Mouse (Mus musculus) megakaryocyte, embryonic 14.5 days (primary cell): ENCODE measurements around the gene Yif1b. TPM values are rescaled to one million over a fixed set of nuclear protein-coding genes. Genes with fewer than 3 reads are reported as not detected.

Source experiments
- H3K27me3 ChIP-seq: replicated peaks from 2 replicates; pipeline ENCODE3; 2012; ENCODE audit warnings: inconsistent platforms
- H3K36me3 ChIP-seq: replicated peaks from 2 replicates; pipeline ENCODE3; 2012; ENCODE audit warnings: low read length, inconsistent platforms, mixed read lengths
- H3K4me1 ChIP-seq: 2 replicates; pipeline ENCODE4 v1.6.1; 2012; ENCODE audit warnings: inconsistent platforms
- H3K4me3 ChIP-seq: replicated peaks from 2 replicates; pipeline ENCODE3; 2012; ENCODE audit warnings: moderate library complexity, mild to moderate bottlenecking, inconsistent platforms
- H3K9me3 ChIP-seq: 2 replicates; pipeline ENCODE4 v1.6.1; 2012; ENCODE audit warnings: inconsistent platforms
- FLI1 ChIP-seq: IDR thresholded peaks from 2 replicates; pipeline ENCODE4 v1.6.1; 2012; ENCODE audit warnings: low read length, inconsistent platforms, mixed read lengths
- GATA1 ChIP-seq: IDR thresholded peaks from 3 replicates; pipeline ENCODE4 v1.6.1; 2012; ENCODE audit warnings: mixed read lengths, low read length, inconsistent platforms, borderline replicate concordance
- polyA plus RNA-seq: library from polyadenylated mRNA; stranded (reverse); fragments of >175 nt; gene quantifications from 2 replicates; pipeline ENCODE4 v1.2.3, GENCODE M21; 2012; ENCODE audit warnings: low replicate concordance; ENCODE audit not compliant: insufficient read depth

Yif1b gene
- polyA plus RNA-seq, 1 experiment = 1,324 TPM

DNA sequence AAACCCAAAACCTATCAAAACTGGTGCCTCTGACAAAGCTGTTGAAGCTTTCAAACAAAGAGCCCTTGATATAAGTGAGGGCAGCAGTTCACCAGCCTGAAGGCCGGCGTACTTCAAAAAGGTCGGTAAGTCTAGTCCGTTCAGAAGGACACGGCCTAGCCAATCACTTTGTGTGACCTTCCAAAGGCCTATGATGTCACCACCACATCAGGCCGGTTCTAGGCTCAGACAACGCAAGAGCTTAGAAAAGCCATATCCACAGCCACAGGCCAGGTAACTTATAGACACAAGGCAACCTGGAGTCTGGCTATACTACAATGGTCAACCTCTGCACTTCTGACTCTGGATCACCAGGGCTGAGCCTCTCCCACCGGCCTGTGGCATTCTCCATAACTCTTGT, 41.8 kb downstream of the Yif1b start:
- no peak overlapping the region for H3K4me3 ChIP-seq
- H3K4me1 ChIP-seq = peaks cover 45% of the 10 kb centered on the region
- no peak for TF ChIP-seq FLI1
- no peak for TF ChIP-seq GATA1
- no peaks in the 10 kb centered on the region for H3K36me3 ChIP-seq
- peaks cover 2% of the 10 kb centered on the region; the same call in 1 of the 2 replicates for H3K9me3 ChIP-seq
- H3K27me3 ChIP-seq = peaks cover 49% of the 10 kb centered on the region

DNA sequence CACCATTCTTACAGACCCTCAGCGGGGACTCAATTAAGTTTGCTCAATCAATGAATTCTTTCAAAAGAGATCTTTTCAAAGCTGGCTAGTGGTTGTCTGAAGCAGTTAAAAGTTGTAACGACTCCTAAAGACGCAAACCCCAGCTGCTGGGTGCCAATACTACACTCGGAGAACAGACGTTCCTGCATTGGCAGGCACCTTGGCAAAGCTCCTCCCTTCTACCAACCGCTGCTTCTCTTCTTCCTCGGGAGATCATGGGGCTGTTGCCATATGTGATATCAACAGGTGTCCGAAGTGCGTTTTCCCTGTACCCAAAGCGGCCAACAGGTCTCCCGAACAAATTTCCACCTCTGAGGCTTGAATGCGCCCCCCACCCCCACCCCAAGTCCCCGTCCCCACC, 42.7 kb downstream of the Yif1b start:
- peaks cover 39% of the 10 kb centered on the region for H3K4me1 ChIP-seq
- TF ChIP-seq FLI1 (no peak), GATA1 (no peak)
- H3K9me3 ChIP-seq = peaks cover 7% of the 10 kb centered on the region; the same call in 1 of the 2 replicates
- peaks cover 56% of the 10 kb centered on the region for H3K27me3 ChIP-seq
- H3K36me3 ChIP-seq = no peaks in the 10 kb centered on the region
- peak overlapping the region; percentile 93 for H3K4me3 ChIP-seq

DNA sequence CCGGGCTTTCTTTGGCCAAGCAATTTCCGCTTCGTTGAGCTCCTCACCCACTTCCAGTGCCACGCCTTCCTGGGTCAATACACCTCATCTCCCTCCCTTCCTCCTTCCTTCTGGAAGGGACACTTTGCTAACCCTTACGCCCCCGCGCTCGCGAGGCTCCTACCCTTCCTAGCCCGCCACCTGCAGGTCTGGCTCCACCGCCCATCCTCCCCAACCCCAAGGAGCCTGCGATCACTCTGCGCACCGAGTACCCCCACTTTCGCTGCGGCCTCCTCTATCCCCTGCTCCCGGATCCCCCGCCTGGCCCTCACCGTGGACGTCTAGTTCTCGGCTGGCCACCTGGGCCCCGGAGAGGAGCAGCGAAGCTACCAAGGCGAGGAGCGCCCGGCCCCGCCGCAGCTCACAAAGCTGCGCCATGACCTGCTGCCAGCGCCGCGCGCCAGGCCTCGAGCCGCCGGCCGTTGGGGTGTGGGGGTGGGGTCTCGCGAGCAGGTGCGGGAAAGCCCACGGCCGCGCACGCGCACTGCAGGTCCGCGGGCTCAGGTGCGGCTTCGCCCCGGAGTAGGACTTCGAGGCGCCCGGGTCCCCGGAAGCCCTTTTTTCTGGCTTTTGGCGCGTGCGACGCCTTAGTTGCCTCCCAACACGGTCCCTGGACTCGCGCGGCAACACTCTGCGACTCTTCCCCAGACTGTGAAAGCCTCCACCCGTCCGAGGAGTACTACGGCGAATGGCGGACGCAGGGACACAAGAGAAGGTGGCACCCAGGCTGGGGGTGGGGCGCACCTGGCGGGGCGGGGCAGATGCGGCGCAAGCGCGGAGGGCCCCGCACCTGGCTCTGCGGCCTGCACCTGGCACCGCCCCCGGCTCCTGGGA, 43.3 kb downstream of the Yif1b start, which contains the start of gene Spint2:
TSS of gene Spint2 (minus strand) at position 712 of the 873 bp plus-strand sequence.
- Histone ChIP-seq H3K4me1 (peaks cover 32% of the 10 kb centered on the region), H3K36me3 (no peaks in the 10 kb centered on the region), H3K9me3 (peaks cover 7% of the 10 kb centered on the region; the same call in 1 of the 2 replicates), H3K4me3 (peak within 1 kb of the TSS; percentile 93), H3K27me3 (peaks cover 59% of the 10 kb centered on the region)
- TF ChIP-seq FLI1 (no peak), GATA1 (no peak)

DNA sequence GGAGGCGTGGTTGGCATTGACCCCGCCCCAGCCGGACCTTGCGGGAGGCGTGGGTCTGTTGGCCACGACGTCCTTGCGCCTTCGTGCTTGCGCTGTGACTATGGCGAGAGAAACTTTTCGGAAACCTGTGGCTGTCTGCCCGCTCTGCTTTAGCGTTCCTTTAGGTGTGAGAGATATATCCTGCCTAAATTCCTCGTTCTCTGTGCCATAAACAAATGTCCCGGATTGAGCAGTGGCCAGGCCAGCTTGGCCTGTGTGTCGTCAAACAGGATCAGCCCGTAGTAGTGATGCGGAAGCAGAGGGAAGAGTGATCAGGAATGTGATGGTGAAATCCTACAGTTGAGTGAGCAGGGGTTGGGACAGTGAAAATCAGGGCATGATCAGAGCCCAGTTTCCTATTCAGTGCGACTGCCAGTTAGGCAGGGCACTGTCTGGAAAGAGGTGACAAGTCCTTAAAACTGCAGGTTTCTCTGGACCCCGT, 44.0 kb downstream of the Yif1b start:
- peaks cover 61% of the 10 kb centered on the region for H3K27me3 ChIP-seq
- peaks cover 26% of the 10 kb centered on the region for H3K4me1 ChIP-seq
- peaks cover 7% of the 10 kb centered on the region; the same call in 1 of the 2 replicates for H3K9me3 ChIP-seq
- peak overlapping the region; percentile 93 for H3K4me3 ChIP-seq
- H3K36me3 ChIP-seq = no peaks in the 10 kb centered on the region
- TF ChIP-seq GATA1 (no peak), FLI1 (no peak)

DNA sequence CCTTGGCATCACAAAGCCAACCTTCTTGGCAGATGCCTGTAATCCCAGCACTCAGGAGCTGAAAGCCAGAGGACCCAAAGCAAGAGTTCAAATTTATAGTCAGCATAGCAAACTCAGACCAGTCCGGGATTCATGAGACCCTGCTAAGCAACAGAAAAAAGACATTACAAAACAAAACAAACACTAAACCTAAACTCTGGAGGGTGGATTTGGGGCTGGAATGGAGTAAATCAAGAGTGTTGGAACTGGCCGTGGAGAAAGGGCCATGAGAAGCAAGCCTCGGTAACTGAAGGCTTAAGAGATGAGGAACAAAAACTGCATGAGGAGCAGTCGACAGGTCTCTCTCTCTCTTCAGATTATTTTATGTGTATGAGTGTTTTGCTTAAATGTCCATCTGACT, 45.7 kb downstream of the Yif1b start:
- H3K27me3 ChIP-seq = peaks cover 71% of the 10 kb centered on the region
- no peak overlapping the region for H3K4me3 ChIP-seq
- peaks cover 7% of the 10 kb centered on the region; the same call in 1 of the 2 replicates for H3K9me3 ChIP-seq
- H3K4me1 ChIP-seq = peaks cover 41% of the 10 kb centered on the region
- no peaks in the 10 kb centered on the region for H3K36me3 ChIP-seq
- TF ChIP-seq FLI1 = no peak
- TF ChIP-seq GATA1 = no peak

DNA sequence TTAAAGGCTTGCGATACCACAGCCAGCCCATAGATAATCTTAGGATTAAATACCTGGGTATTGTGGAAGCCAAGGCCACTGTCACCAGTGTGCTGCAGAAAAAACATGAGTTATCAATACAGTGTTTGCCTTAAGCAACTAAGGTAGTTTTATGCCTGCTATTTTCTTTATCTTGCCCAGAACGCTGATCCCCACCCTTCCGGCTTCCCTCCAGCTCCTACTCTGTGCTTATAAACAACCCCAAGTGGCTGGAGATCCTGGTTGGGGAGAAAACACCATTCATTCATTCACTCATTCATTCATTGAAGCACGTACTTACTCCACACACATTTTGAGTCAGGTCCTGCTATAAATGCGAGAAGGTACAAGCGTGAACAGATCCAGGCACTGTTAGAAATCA, 46.4 kb downstream of the Yif1b start:
- H3K4me3 ChIP-seq = no peak overlapping the region
- peaks cover 47% of the 10 kb centered on the region for H3K4me1 ChIP-seq
- peaks cover 71% of the 10 kb centered on the region for H3K27me3 ChIP-seq
- H3K36me3 ChIP-seq = no peaks in the 10 kb centered on the region
- peaks cover 7% of the 10 kb centered on the region; the same call in 1 of the 2 replicates for H3K9me3 ChIP-seq
- TF ChIP-seq GATA1 (no peak), FLI1 (no peak)

DNA sequence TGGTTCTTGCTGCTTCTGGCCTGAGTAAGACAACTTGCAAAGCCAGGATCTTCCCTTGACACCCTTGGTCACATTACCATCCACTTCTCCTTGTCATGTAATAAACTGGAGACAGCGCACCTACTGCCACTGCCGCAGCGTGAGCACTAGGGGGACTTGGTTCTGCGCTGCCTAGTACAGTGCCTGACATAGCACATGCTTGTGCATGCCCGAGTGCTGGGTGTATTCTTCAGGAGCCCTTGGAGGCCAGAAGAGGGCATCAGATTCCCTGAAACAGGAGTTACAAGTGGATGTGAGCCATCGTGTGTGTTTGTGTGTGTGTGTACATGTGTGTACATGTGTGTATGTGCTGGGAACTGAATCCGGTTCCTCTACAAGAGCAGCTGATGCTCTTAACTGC, 49.4 kb downstream of the Yif1b start:
- peaks cover 7% of the 10 kb centered on the region; the same call in 1 of the 2 replicates for H3K9me3 ChIP-seq
- H3K27me3 ChIP-seq = peaks cover 59% of the 10 kb centered on the region
- H3K4me1 ChIP-seq = peaks cover 50% of the 10 kb centered on the region
- no peak for TF ChIP-seq GATA1
- TF ChIP-seq FLI1 = no peak
- H3K4me3 ChIP-seq = peak overlapping the region; percentile 34
- H3K36me3 ChIP-seq = no peaks in the 10 kb centered on the region

DNA sequence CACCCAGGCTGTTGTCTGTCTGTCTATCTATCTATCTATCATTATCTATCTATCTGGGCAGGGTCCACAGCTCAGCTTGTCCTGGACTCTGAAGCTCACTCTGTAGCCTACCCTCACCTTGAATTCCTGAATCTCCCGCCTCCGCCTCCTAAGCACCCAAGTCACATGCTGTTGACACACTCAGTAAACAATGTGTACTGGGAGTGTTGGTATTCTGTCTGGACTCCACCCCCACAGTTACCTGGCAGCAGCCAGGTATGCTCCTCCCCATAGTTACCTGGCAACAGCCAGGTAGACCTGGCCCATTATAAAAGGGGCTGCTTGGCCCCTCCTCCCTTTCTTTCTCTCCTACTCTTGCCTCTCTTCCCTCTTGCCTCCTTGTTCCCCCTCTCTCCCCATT, 50.0 kb downstream of the Yif1b start:
- Histone ChIP-seq H3K36me3 (no peaks in the 10 kb centered on the region), H3K4me1 (peaks cover 56% of the 10 kb centered on the region), H3K4me3 (no peak overlapping the region), H3K27me3 (peaks cover 55% of the 10 kb centered on the region), H3K9me3 (peaks cover 7% of the 10 kb centered on the region; the same call in 1 of the 2 replicates)
- TF ChIP-seq FLI1 (no peak), GATA1 (no peak)

DNA sequence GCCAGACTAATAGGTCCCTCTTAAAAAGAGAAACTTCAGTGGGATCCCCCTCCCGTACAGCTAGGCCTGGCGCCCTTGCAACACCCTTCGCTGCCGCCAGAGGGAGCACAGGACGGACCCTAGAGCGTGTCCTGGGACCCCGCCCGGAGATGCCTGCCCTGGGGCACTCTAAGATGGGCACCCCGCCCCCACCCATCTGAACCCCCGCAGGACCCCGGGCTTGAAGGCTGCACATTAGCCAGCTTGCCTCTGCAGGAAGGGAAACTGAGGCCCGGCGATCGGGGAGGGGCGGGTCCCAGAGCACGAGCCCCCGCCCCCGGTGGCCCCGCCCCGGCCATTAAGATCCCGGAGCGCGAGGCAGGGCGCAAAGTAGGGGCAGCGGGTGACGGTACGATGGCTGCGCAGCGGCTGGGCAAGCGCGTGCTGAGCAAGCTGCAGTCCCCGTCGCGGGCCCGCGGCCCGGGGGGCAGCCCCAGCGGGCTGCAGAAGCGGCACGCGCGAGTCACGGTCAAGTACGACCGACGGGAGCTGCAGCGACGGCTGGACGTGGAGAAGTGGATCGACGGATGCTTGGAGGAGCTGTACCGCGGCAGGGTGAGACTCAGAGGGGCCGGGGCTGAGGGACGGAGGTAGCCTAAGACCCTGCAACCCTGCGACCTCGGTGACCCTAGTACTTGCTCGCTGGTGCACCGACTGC, 51.0 kb downstream of the Yif1b start, which contains the start of gene Ppp1r14a:
TSS of gene Ppp1r14a (plus strand) at position 367 of the 697 bp plus-strand sequence.
- H3K4me1 ChIP-seq = peaks cover 65% of the 10 kb centered on the region
- TF ChIP-seq GATA1 = no peak
- no peak for TF ChIP-seq FLI1
- no peaks in the 10 kb centered on the region for H3K36me3 ChIP-seq
- peaks cover 7% of the 10 kb centered on the region; the same call in 1 of the 2 replicates for H3K9me3 ChIP-seq
- H3K4me3 ChIP-seq = peak within 1 kb of the TSS; percentile 91
- H3K27me3 ChIP-seq = peaks cover 57% of the 10 kb centered on the region

DNA sequence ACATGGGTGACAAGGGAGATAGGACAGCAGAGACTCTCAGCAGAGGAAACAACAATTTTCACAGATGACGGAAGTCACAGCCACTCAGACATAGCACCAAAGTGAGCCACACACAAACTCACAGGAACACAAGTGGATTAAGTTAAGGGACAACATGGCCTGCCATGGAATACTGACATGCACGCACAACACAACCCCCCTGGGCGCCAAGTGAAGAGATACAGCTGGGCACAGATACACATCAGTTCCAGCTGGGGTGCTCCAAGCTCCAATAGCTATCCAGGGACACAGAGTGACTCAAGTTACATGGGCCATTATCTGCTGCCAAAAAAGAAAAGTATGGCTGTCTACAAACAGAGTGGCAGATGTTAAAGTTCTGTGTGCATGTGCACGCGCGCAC, 51.7 kb downstream of the Yif1b start:
- H3K4me3 ChIP-seq = peak overlapping the region; percentile 91
- H3K36me3 ChIP-seq = no peaks in the 10 kb centered on the region
- peaks cover 70% of the 10 kb centered on the region for H3K4me1 ChIP-seq
- H3K27me3 ChIP-seq = peaks cover 55% of the 10 kb centered on the region
- TF ChIP-seq GATA1 = no peak
- no peak for TF ChIP-seq FLI1
- H3K9me3 ChIP-seq = peaks cover 5% of the 10 kb centered on the region; the same call in 1 of the 2 replicates
